Mouse (Mus musculus) midbrain, postnatal 0 days (tissue): ENCODE measurements around the gene Gm7271. TPM values are rescaled to one million over a fixed set of nuclear protein-coding genes. Genes with fewer than 3 reads are reported as not detected.

Experiments
- ATAC-seq: fragments of 200-750 bp; cut with Nextera tagmentation; 2 replicates; pipeline ENCODE4 v1.8.0; 2017; ENCODE audit warnings: moderate number of reproducible peaks, mild to moderate bottlenecking, moderate TSS enrichment, moderate library complexity; ENCODE audit not compliant: low FRiP score
- DNase-seq: peaks from one replicate; pipeline ENCODE4 v3.0.0-alpha.2; 2015; ENCODE audit warnings: low spot score
- H3K27ac ChIP-seq: fragments of 300-500 bp; sonication (generic); 2 replicates; pipeline ENCODE4 v1.5.1; 2014; ENCODE audit warnings: low read depth, mild to moderate bottlenecking, low read length, mixed read lengths
- H3K27me3 ChIP-seq: fragments of 300-500 bp; sonication (generic); 2 replicates; pipeline ENCODE4 v1.6.1; 2014; ENCODE audit warnings: low read length, control low read depth, mixed read lengths; ENCODE audit not compliant: insufficient read depth
- H3K36me3 ChIP-seq: fragments of 300-500 bp; sonication (generic); 2 replicates; pipeline ENCODE4 v1.6.1; 2014; ENCODE audit warnings: low read length, control low read depth, mixed read lengths; ENCODE audit not compliant: insufficient read depth
- H3K4me1 ChIP-seq: fragments of 300-500 bp; sonication (generic); 2 replicates; pipeline ENCODE4 v1.6.1; 2014; ENCODE audit warnings: mild to moderate bottlenecking, control low read depth, antibody characterized with exemption, low read length, mixed read lengths; ENCODE audit not compliant: insufficient read depth
- H3K4me2 ChIP-seq: fragments of 300-500 bp; sonication (generic); 2 replicates; pipeline ENCODE4 v1.6.1; 2014; ENCODE audit warnings: low read depth, mild to moderate bottlenecking, low read length, mixed read lengths; ENCODE audit not compliant: poor library complexity, severe bottlenecking
- H3K4me3 ChIP-seq: fragments of 300-500 bp; sonication (generic); 2 replicates; pipeline ENCODE4 v1.5.1; 2014; ENCODE audit warnings: low read depth, mild to moderate bottlenecking, low read length, moderate library complexity
- H3K9ac ChIP-seq: fragments of 300-500 bp; sonication (generic); replicated peaks from 2 replicates; pipeline ENCODE4 v1.6.1; 2014; ENCODE audit warnings: mild to moderate bottlenecking, low read length, moderate library complexity, mixed read lengths; ENCODE audit not compliant: poor library complexity, severe bottlenecking
- H3K9me3 ChIP-seq: fragments of 300-500 bp; sonication (generic); 2 replicates; pipeline ENCODE4 v1.6.1; 2016; ENCODE audit warnings: low read length, control low read depth
- CTCF ChIP-seq: IDR thresholded peaks from 2 replicates; pipeline ENCODE4 v1.5.1; 2016; ENCODE audit warnings: antibody characterized with exemption, mild to moderate bottlenecking
- WGBS: fragments of 180-500 bp; shearing (Covaris S2); extraction: QIAGEN DNeasy Blood & Tissue Kit; methylation state at CpG from one replicate; pipeline ENCODE4 v1.1.7; 2014; 5-methylcytosine and 5-hydroxymethylcytosine counted together
- polyA plus RNA-seq: library from polyadenylated mRNA; unstranded; fragments of >200 nt; fragmentation: Nextera tagmentation; extraction: Ambion mirVana; gene quantifications from 2 replicates; pipeline ENCODE4 v1.2.1, GENCODE M21; 2015
- total RNA-seq: library from RNA; depleted of rRNA; stranded (reverse); fragments of >200 nt; gene quantifications from 2 replicates; pipeline ENCODE4 v1.2.3, GENCODE M21; 2014; rRNA removed

Gm7271 gene
- total and polyA plus RNA-seq, 2 experiments from 2014 or later: not detected

DNA sequence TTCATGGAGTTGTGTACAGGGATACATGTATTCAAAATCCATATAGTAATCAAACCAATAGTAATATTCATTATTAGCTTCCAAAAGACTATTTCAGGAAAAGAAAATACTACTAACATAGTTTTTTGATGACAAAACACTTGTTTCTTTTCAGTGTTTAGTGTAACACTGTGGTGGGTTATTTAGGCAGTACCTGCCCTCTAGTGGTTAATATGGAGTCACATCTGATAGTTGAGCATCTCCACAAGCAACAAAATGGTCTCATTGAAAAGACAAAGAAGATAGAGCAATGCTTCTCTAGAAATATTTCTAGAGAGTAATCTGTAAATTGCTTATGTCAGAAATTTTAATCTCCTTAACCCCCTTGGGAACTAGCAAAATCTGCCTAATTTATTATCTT, 57.0 kb downstream of the Gm7271 start:
- no peak for ATAC-seq
- no peaks in the 10 kb centered on the region for H3K4me1 ChIP-seq

DNA sequence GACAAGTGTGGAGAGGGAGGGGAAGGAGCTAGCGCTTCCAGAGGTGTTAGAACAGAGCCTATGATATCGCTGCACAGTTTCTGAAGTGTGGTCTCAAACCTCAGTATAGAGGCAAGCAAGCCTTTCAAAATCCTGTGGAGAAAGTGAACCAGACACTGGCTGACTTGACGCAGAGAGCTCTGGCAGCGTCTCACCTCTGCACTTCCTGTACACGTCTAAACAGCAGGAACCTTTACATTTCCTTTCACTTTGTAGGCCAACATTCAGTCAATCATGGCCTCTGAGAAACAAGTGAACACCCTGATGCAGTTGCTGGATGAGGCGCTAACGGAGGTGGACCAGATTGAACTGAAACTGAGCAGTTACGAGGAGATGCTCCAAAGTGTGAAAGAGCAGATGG, 59.4 kb downstream of the Gm7271 start:
- WGBS: 96% methylated on average over 8 of the region's 8 CpGs
- no peak for TF ChIP-seq CTCF
- ATAC-seq: no peak
- no peak for DNase-seq
- Histone ChIP-seq H3K9ac (no peak overlapping the region), H3K4me1 (no peaks in the 10 kb centered on the region), H3K4me3 (no peak overlapping the region), H3K36me3 (peaks cover 48% of the 10 kb centered on the region), H3K4me2 (no peak overlapping the region), H3K27ac (no peak overlapping the region), H3K9me3 (no peaks in the 10 kb centered on the region), H3K27me3 (no peaks in the 10 kb centered on the region)

More for the DNA sequence above, 57.0 kb downstream of the Gm7271 start:
- Histone ChIP-seq H3K9ac (no peak overlapping the region), H3K27me3 (no peaks in the 10 kb centered on the region), H3K27ac (no peak overlapping the region), H3K36me3 (peaks cover 59% of the 10 kb centered on the region), H3K4me2 (no peak overlapping the region), H3K9me3 (no peaks in the 10 kb centered on the region), H3K4me3 (no peak overlapping the region)
- peak; percentile 59 for DNase-seq
- TF ChIP-seq CTCF: peak; percentile 84

DNA sequence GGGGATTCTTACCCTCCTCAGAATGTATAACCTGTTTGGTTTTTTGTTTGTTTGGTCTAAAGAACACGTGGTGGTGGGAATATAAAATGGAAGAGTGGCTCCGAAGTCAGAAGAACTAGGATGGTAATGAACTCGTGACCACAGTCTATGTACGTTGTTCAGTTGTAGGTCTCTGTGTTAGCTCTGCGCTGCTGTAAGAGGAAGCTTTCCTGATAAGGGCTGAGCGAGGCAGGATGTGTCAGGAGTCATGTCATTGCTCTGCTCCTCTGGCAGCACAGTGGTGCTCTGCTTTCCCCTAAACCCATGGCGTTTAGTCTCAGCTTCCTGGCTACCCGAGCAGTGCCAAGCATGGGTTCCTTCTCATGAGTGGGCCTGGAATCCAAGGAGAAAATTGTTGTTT, 66.6 kb downstream of the Gm7271 start:
- no peak for TF ChIP-seq CTCF
- H3K9me3 ChIP-seq: no peaks in the 10 kb centered on the region
- no peak overlapping the region for H3K4me3 ChIP-seq
- DNase-seq (no peak), ATAC-seq (no peak)
- no peaks in the 10 kb centered on the region for H3K4me1 ChIP-seq
- no peak overlapping the region for H3K27ac ChIP-seq
- H3K36me3 ChIP-seq: peaks cover 28% of the 10 kb centered on the region
- H3K27me3 ChIP-seq: no peaks in the 10 kb centered on the region
- H3K9ac ChIP-seq: no peak overlapping the region
- no peak overlapping the region for H3K4me2 ChIP-seq
- 90% methylated on average over 8 of the region's 8 CpGs for WGBS

DNA sequence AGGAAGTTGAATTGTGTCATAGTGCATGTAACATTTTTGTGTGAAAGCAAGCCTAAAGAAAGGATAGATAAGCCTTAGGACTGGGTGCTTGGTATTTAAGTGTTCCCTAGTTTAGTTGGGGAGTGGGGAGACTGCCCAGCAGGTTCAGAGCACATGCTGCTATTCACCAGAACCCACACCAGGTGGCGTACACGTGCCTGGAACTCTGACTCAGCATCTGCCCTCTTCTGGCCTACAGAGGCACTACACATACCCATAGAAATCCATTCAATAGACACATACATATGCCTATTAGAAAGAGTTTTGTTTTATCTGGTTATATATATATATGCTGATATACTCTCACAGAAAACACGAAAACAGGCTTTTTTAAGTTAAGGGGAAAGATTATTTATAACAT, 81.5 kb downstream of the Gm7271 start:
- peak; percentile 73 for DNase-seq
- H3K27me3 ChIP-seq: no peaks in the 10 kb centered on the region
- peaks cover 40% of the 10 kb centered on the region for H3K36me3 ChIP-seq
- no peak overlapping the region for H3K4me3 ChIP-seq
- no peak for ATAC-seq
- no peak overlapping the region for H3K27ac ChIP-seq
- WGBS: 34% methylated on average over 3 of the region's 3 CpGs
- TF ChIP-seq CTCF: peak; percentile 98
- no peak overlapping the region for H3K4me2 ChIP-seq
- H3K9ac ChIP-seq: no peak overlapping the region
- H3K9me3 ChIP-seq: no peaks in the 10 kb centered on the region
- no peaks in the 10 kb centered on the region for H3K4me1 ChIP-seq

Other genes starting within 250 kb of the Gm7271 start
- gene Clock, start 179.2 kb upstream of the Gm7271 start, total RNA-seq: 25.1 and 32.1 TPM in 2 replicates
- 8.1 and 11.6 TPM in 2 replicates for gene Clock, start 179.2 kb upstream of the Gm7271 start, polyA plus RNA-seq
- not detected in 2 replicates for gene Pdcl2, start 152.9 kb upstream of the Gm7271 start, total RNA-seq
- gene Pdcl2, start 152.9 kb upstream of the Gm7271 start, polyA plus RNA-seq: not detected in 2 replicates
- gene Nmu, start 120.3 kb upstream of the Gm7271 start, total RNA-seq: not detected in 2 replicates
- 0.97 and 1.1 TPM in 2 replicates for gene Nmu, start 120.3 kb upstream of the Gm7271 start, polyA plus RNA-seq
- 60.7 and 95.4 TPM in 2 replicates for gene Exoc1, start 45.3 kb downstream of the Gm7271 start, total RNA-seq
- 49.8 and 51.0 TPM in 2 replicates for gene Exoc1, start 45.3 kb downstream of the Gm7271 start, polyA plus RNA-seq
- gene Cep135, start 104.7 kb downstream of the Gm7271 start, total RNA-seq: 4.0 and 4.9 TPM in 2 replicates
- gene Cep135, start 104.7 kb downstream of the Gm7271 start, polyA plus RNA-seq: 2.1 and 2.5 TPM in 2 replicates
- gene C530008M17Rik, start 172.5 kb downstream of the Gm7271 start, total RNA-seq: 68.7 and 86.2 TPM in 2 replicates
- 39.3 and 59.3 TPM in 2 replicates for gene C530008M17Rik, start 172.5 kb downstream of the Gm7271 start, polyA plus RNA-seq